In genomic region chr11:87759609-87760005, GRCm38 (mm10) we compare ENCODE assay signal across 8 mouse cellular contexts. TPM values are rescaled to one million over a fixed set of nuclear protein-coding genes. Genes with fewer than 3 reads are reported as not detected.
DNase-seq lines count a peak whose midpoint lies in the region.

No protein-coding gene starts in this region.

- peak; percentile 53 for DNase-seq in cerebellum, adult 18-20 months
- DNase-seq in cerebellum, adult 11 months: no peak
- DNase-seq in A20 (ENCODE audit: low read depth, low spot score): peak; percentile 92
- DNase-seq in cerebellum, postnatal 10 days: peak; percentile 74 to 77
- peak; percentile 45 for DNase-seq in left cerebral cortex, postnatal 4 days
- DNase-seq in natural killer cell, adult 2 months (ENCODE audit: low spot score in 2 of 2): peak; percentile 79 to 85
- peak; percentile 82 to 90 for DNase-seq in thymus, postnatal 36 days
- DNase-seq in gastrocnemius, adult 8-10 months (ENCODE audit: low spot score in 2 of 2): no peak

- intact Hi-C loops in left cerebral cortex, postnatal 4 days (cut with DNase I): no loop called here

RNA-seq across cellular contexts. Expression of gene Tspoap1, which starts 0.7 kb away (rescaled TPM):
- total RNA-seq in left cerebral cortex, postnatal 4 days (2021): 100 to 1,000 TPM; 180 to 186 TPM
- not detected for total RNA-seq in gastrocnemius, adult 8-10 months (2022)

RNA-seq across cellular contexts. Expression of gene Supt4a, which starts 22.3 kb away (rescaled TPM):
- total RNA-seq in left cerebral cortex, postnatal 4 days (2021): 10 to 100 TPM; 53.8 to 54.4 TPM
- 10 to 100 TPM; 33.6 to 41.0 (median 36.9) TPM for total RNA-seq in gastrocnemius, adult 8-10 months (2022)

RNA-seq across cellular contexts. Expression of gene Mpo, which starts 33.8 kb away (rescaled TPM):
- total RNA-seq in left cerebral cortex, postnatal 4 days (2021): under 1 TPM in 1 of 2 experiments, not detected in 1; 0.32 TPM
- total RNA-seq in gastrocnemius, adult 8-10 months (2022): not detected

Comparison
In these comparisons a context has a peak if more than half of its experiments do, and no peak if none do; other contexts are left out.
1. DNase-seq: peak in cerebellum, adult 18-20 months (2 of 2), A20 (single experiment), cerebellum, postnatal 10 days (2 of 2), left cerebral cortex, postnatal 4 days (single experiment), natural killer cell, adult 2 months (2 of 2) and thymus, postnatal 36 days (2 of 2); none in cerebellum, adult 11 months (single experiment) and gastrocnemius, adult 8-10 months (0 of 2).
2. RNA of gene Tspoap1, which starts 0.7 kb away (total RNA-seq): 180 to 186 TPM in left cerebral cortex, postnatal 4 days; not detected in gastrocnemius, adult 8-10 months; every median in the first group is over 100 times any median in the second.